ENCODE assay signal across 9 mouse cellular contexts in genomic region chr9:49488258-49488657, GRCm38 (mm10).
"Had no signal": no experiment of that assay in that cellular context is flagged by ENCODE, and none has a peak within 500 bp of the region (broad histone marks: within the 10 kb centered on the region; RNA-seq: fewer than 3 reads in every experiment).

No protein-coding gene starts in this region.

- H3K9ac ChIP-seq: liver, embryonic 12.5 days; liver, embryonic 14.5 days; lung, embryonic 15.5 days; midbrain, embryonic 12.5 days; neural tube, embryonic 12.5 days; stomach, embryonic 15.5 days had no signal

- H3K36me3 ChIP-seq: liver, embryonic 12.5 days; lung, embryonic 15.5 days; midbrain, embryonic 12.5 days; neural tube, embryonic 12.5 days; stomach, embryonic 15.5 days had no signal

- ATAC-seq: liver, embryonic 12.5 days had no signal

- H3K27ac ChIP-seq: liver, embryonic 12.5 days; liver, embryonic 14.5 days; lung, embryonic 15.5 days; macrophage; midbrain, embryonic 12.5 days; neural tube, embryonic 12.5 days; stomach, embryonic 15.5 days; stomach, postnatal 0 days had no signal

- H3K4me3 ChIP-seq: liver, embryonic 12.5 days; lung, embryonic 15.5 days; midbrain, embryonic 12.5 days; neural tube, embryonic 12.5 days had no signal

- H3K9me3 ChIP-seq: liver, embryonic 12.5 days; lung, embryonic 15.5 days; megakaryocyte, embryonic 14.5 days; midbrain, embryonic 12.5 days; neural tube, embryonic 12.5 days; stomach, embryonic 15.5 days had no signal

- H3K27me3 ChIP-seq: liver, embryonic 12.5 days; lung, embryonic 15.5 days; neural tube, embryonic 12.5 days; stomach, embryonic 15.5 days had no signal
